Mouse (Mus musculus) forelimb bud, embryonic 11.5 days (tissue): ENCODE results near the gene Plekhg2.
A peak's percentile ranks its signal among the peaks of the same experiment; 100 is the strongest.

Experiments
- DNase-seq: peaks from one replicate; pipeline ENCODE4 v3.0.0-alpha.2; 2012; ENCODE audit warnings: low read depth, low spot score

The Plekhg2 gene

GRCm38 (mm10) chr7:28383606-28384005, 11.2 kb upstream of the Plekhg2 start:
- DNase-seq: no peak

GRCm38 (mm10) chr7:28382981-28383396, 10.6 kb upstream of the Plekhg2 start:
- no peak for DNase-seq

- DNase-seq: no peak
These were observed 10.1 kb upstream of the Plekhg2 start for GRCm38 (mm10) chr7:28382347-28382951.

GRCm38 (mm10) chr7:28381938-28382337, 9.5 kb upstream of the Plekhg2 start:
- DNase-seq: peak; percentile 83

GRCm38 (mm10) chr7:28381017-28381790, 8.8 kb upstream of the Plekhg2 start:
- DNase-seq: no peak

GRCm38 (mm10) chr7:28380237-28381016, 8.0 kb upstream of the Plekhg2 start, which contains the start of gene Zfp36:
Gene Zfp36 (minus strand): TSS chr7:28380253.
- no peak for DNase-seq

- DNase-seq: peak; percentile 67
These were observed 6.6 kb upstream of the Plekhg2 start for GRCm38 (mm10) chr7:28378769-28379651.

- DNase-seq: no peak
These were observed 5.8 kb upstream of the Plekhg2 start for GRCm38 (mm10) chr7:28378066-28378690.

GRCm38 (mm10) chr7:28377190-28378065, 5.0 kb upstream of the Plekhg2 start:
- no peak for DNase-seq

GRCm38 (mm10) chr7:28376011-28376771, 3.8 kb upstream of the Plekhg2 start:
- DNase-seq: peak; percentile 46

- peak; percentile 91 for DNase-seq
These were observed 3.0 kb upstream of the Plekhg2 start for GRCm38 (mm10) chr7:28375176-28375921.

GRCm38 (mm10) chr7:28374647-28375046, 2.2 kb upstream of the Plekhg2 start:
- no peak for DNase-seq

- no peak for DNase-seq
These were observed 1.6 kb upstream of the Plekhg2 start for GRCm38 (mm10) chr7:28373891-28374495.

GRCm38 (mm10) chr7:28373131-28373581, 757 bp upstream of the Plekhg2 start:
- peak; percentile 89 for DNase-seq

- no peak for DNase-seq
These were observed 847 bp downstream of the Plekhg2 start for GRCm38 (mm10) chr7:28371514-28371989.

GRCm38 (mm10) chr7:28370977-28371513, 1.4 kb downstream of the Plekhg2 start:
- DNase-seq: no peak

- no peak for DNase-seq
These were observed 2.3 kb downstream of the Plekhg2 start for GRCm38 (mm10) chr7:28370051-28370450.
